Mouse (Mus musculus): ENCODE measurements around the gene Card10. TPM values are rescaled to one million over a fixed set of nuclear protein-coding genes. Genes with fewer than 3 reads are reported as not detected.

Gene Card10
- polyA plus RNA-seq, 1 experiment = 8.2 TPM

DNA sequence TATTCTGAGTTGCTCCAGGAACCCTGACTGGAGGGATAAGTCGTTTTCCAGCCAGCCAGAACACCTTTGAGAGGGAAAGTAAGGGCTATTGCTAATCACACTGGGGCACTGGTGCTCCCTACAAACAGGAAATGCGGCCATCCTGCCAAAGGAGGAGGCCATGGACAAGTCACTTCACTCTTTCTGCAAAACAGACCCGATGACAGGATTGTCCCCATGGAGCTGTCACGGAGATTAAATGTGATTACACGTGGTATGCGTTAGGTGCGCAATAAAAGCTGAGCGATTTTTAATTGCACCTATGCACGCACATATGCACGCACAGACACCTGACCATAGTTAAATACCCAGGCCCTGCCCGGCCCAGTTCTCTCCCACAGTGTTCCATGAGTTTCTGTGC lies 37.9 kb upstream of the Card10 start:
- Histone ChIP-seq H3K4me1 (ENCODE audit: control insufficient read depth, insufficient read depth, low read length) (no peaks in the 10 kb centered on the region), H3K4me3 (replicated peaks; ENCODE audit: insufficient read depth, low read depth, low read length) (no peak overlapping the region), H3K27me3 (ENCODE audit: control insufficient read depth, insufficient read depth, low read length) (no peaks in the 10 kb centered on the region; the same call in 1 of the 2 replicates), H3K27ac (ENCODE audit: insufficient read depth, low read length) (no peak overlapping the region)
- no peak for TF ChIP-seq CTCF (IDR thresholded peaks at IDR 0.05; ENCODE audit: borderline replicate concordance, insufficient read depth, low read depth, low read length)
- no peak for TF ChIP-seq POLR2A (IDR thresholded peaks at IDR 0.05; ENCODE audit: borderline replicate concordance, insufficient read depth, low read length)
- no peak for DNase-seq
- 78% methylated on average over 11 of the region's 11 CpGs for WGBS

DNA sequence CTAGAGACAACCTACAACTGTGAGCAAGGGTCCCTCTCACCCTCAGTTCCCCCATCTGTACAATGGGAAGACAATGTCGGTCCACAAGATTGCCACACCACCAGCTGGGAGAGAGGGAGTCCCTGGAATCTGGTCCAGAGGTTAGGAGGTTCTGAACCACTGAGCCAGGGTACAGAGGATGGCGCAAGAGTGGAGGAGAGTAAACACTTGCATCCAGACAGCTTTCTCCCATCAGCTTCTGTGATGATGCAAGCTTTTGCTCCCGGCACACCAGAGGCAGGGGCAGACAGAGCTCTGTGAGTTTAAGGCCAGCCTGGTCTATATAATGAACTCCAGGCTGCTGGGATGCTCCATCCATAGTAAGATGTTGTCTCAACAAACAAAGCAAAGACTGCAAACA lies 37.4 kb upstream of the Card10 start:
- no peak for TF ChIP-seq CTCF (IDR thresholded peaks at IDR 0.05; ENCODE audit: borderline replicate concordance, insufficient read depth, low read depth, low read length)
- TF ChIP-seq POLR2A (IDR thresholded peaks at IDR 0.05; ENCODE audit: borderline replicate concordance, insufficient read depth, low read length) = no peak
- Histone ChIP-seq H3K27ac (ENCODE audit: insufficient read depth, low read length) (no peak overlapping the region), H3K27me3 (ENCODE audit: control insufficient read depth, insufficient read depth, low read length) (no peaks in the 10 kb centered on the region; the same call in 1 of the 2 replicates), H3K4me1 (ENCODE audit: control insufficient read depth, insufficient read depth, low read length) (peaks cover 4% of the 10 kb centered on the region), H3K4me3 (replicated peaks; ENCODE audit: insufficient read depth, low read depth, low read length) (no peak overlapping the region)
- WGBS = 72% methylated on average over 3 of the region's 3 CpGs
- DNase-seq = no peak

DNA sequence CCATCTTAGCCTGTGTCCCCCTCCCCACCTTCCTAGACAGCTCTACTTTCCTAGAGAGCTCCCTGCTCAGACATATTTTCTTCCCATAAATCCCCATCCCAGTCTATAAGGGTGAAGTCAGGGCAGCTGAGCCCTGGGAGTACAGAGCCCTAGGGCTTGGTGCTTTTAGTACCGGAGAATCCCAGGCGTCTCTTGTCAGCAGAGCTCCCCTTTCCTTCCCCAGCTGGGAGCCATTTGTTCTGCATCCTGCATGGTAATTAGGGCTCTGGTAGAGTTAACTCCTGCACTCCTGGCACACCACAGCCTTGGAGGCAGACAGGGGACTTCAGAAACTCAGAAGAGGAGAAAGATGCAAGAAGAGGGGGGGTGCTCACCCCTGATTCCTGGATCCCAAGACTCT lies 36.9 kb upstream of the Card10 start:
- Histone ChIP-seq H3K27me3 (ENCODE audit: control insufficient read depth, insufficient read depth, low read length) (no peaks in the 10 kb centered on the region; the same call in 1 of the 2 replicates), H3K4me1 (ENCODE audit: control insufficient read depth, insufficient read depth, low read length) (peaks cover 8% of the 10 kb centered on the region), H3K4me3 (replicated peaks; ENCODE audit: insufficient read depth, low read depth, low read length) (no peak overlapping the region), H3K27ac (ENCODE audit: insufficient read depth, low read length) (no peak overlapping the region)
- DNase-seq = no peak
- no peak for TF ChIP-seq POLR2A (IDR thresholded peaks at IDR 0.05; ENCODE audit: borderline replicate concordance, insufficient read depth, low read length)
- TF ChIP-seq CTCF (IDR thresholded peaks at IDR 0.05; ENCODE audit: borderline replicate concordance, insufficient read depth, low read depth, low read length) = no peak
- WGBS = 38% methylated on average over 2 of the region's 2 CpGs

DNA sequence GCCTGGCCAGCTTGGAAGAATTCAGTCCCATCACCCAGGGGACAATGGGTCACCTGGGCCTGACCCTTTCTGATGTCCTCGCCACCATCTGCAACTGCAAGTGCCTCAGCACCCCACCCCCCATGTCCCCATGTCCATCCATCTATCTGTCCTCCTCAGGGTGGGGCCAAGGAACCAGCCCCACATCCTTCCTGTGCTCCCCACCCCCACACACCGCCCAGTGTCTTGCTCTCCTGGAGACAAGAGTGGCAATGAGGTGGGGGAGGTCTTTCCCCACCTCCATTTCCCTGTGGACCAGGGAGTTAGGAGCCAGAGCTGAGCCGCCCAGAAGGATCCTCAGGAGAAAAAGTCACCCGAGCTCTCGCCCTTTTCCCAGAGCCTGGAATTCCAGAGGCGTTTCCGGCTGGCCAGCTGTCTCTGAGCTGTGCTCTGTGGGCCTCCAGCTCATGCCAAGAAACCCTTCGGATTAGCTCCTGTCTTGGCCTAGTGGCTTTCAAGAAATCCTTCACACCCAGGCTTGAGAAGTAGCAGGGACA lies 33.3 kb upstream of the Card10 start:
- DNase-seq = no peak
- TF ChIP-seq POLR2A (IDR thresholded peaks at IDR 0.05; ENCODE audit: borderline replicate concordance, insufficient read depth, low read length) (no peak), CTCF (IDR thresholded peaks at IDR 0.05; ENCODE audit: borderline replicate concordance, insufficient read depth, low read depth, low read length) (no peak)
- Histone ChIP-seq H3K4me1 (ENCODE audit: control insufficient read depth, insufficient read depth, low read length) (peaks cover 14% of the 10 kb centered on the region), H3K27ac (ENCODE audit: insufficient read depth, low read length) (no peak overlapping the region), H3K27me3 (ENCODE audit: control insufficient read depth, insufficient read depth, low read length) (no peaks in the 10 kb centered on the region), H3K4me3 (replicated peaks; ENCODE audit: insufficient read depth, low read depth, low read length) (no peak overlapping the region)
- 64% methylated on average over 8 of the region's 8 CpGs for WGBS

DNA sequence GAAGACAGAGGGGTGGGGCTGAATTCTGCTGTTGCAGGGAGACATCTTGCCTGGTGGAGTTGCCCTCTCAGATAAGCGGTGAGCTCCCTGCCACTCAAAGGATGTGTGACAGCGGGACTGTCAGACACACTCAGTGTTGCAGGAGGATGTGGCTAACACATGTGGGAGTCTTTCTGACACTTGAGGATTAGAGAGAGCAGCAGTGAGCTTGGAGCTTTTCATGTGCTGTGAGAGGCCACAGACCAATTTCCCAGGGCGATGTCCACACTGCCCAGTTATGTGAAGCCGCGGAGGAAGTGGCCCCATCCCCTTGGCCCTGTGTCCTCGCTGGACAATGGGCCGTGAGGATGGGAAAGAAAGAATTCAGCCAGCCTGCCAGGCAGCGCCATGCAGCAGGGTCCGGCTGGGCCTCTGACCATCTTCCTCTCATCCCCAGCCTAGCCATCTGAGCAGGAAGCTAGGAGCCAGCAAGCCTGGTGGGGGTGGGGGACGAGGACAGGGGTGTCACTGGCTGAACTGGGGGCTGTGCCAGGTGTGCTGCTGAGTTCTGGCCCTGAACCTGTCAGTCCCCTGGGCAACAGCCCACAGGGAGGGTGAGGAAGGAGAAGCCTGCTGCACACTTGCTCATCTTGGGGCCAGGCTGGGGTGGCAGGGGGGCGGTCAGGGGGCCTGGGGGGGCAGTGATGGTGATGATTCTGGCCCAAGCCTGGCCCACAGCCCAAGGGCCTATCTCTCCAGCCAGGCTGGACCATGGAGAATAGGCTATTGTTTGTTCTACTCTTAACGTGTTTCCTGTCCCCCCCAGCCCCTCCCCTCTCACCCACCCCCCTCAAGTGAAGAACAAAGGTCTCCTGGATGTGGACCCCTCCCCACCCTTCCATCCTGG lies 32.6 kb upstream of the Card10 start:
- TF ChIP-seq POLR2A (IDR thresholded peaks at IDR 0.05; ENCODE audit: borderline replicate concordance, insufficient read depth, low read length) (no peak), CTCF (IDR thresholded peaks at IDR 0.05; ENCODE audit: borderline replicate concordance, insufficient read depth, low read depth, low read length) (no peak)
- Histone ChIP-seq H3K27ac (ENCODE audit: insufficient read depth, low read length) (no peak overlapping the region), H3K4me3 (replicated peaks; ENCODE audit: insufficient read depth, low read depth, low read length) (no peak overlapping the region), H3K27me3 (ENCODE audit: control insufficient read depth, insufficient read depth, low read length) (no peaks in the 10 kb centered on the region), H3K4me1 (ENCODE audit: control insufficient read depth, insufficient read depth, low read length) (peaks cover 14% of the 10 kb centered on the region)
- 25% methylated on average over 12 of the region's 12 CpGs for WGBS
- peak; percentile 56 to 71 for DNase-seq

DNA sequence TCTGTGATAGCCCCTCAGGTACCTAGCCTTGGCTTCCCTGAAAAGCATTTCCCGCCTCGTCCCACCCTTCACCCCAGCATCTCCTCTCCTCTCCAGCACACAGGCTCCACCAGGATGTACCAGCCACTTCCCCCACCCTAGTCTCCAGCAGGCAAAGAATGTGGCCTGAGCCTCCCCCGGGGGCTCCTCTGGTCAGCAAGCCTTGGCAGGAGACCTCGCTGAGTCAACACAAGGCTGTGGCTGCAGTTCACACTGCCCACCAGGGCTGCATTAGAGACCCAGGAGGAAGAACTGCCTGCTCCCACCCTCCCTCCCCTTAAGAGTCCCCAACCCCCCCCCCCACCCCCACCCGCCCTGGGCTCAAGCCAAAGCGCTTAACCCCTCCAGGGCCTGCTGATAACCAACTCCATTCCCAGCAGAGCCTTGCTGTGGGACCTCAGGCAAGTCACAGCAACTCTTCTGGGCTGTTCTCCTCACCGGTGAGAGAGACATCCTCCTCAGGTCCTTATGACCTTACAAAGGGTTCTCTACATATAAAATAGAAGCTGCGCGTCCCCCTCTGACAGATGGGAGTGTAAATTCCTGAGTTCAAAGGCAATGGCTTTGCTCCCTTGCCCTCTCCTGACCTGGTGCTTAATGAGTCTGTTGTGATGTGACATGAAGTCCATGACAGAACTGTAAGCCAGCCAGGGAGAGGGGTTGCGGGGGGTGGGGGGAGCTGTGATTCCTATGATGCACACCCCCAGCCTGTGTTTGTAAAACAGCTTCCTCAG lies 31.6 kb upstream of the Card10 start:
- H3K4me1 ChIP-seq (ENCODE audit: control insufficient read depth, insufficient read depth, low read length) = peaks cover 14% of the 10 kb centered on the region
- no peaks in the 10 kb centered on the region for H3K27me3 ChIP-seq (ENCODE audit: control insufficient read depth, insufficient read depth, low read length)
- no peak overlapping the region for H3K27ac ChIP-seq (ENCODE audit: insufficient read depth, low read length)
- no peak for TF ChIP-seq CTCF (IDR thresholded peaks at IDR 0.05; ENCODE audit: borderline replicate concordance, insufficient read depth, low read depth, low read length)
- no peak for TF ChIP-seq POLR2A (IDR thresholded peaks at IDR 0.05; ENCODE audit: borderline replicate concordance, insufficient read depth, low read length)
- DNase-seq = no peak
- no peak overlapping the region for H3K4me3 ChIP-seq (replicated peaks; ENCODE audit: insufficient read depth, low read depth, low read length)
- WGBS = 47% methylated on average over 10 of the region's 10 CpGs

DNA sequence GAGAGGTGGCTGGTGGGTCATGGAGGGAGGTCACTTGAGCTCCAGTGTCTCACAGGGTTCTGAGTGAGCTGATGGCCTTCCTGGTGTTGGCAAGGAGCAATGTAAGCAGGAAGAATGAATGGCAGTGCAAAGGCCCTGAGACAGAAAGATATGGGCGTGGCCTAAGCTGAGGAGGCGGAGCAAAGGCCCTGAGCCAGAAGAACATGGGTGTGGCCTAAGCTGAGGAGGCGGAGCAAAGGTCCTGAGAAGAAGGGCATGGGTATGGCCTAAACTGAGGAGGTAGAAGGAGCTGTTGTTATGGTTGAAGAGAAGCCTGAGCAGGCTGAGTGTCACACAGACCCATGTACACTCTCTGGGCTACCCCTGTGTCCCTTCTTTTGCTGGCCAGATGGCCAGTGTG lies 30.7 kb upstream of the Card10 start:
- peaks cover 14% of the 10 kb centered on the region for H3K4me1 ChIP-seq (ENCODE audit: control insufficient read depth, insufficient read depth, low read length)
- no peak for DNase-seq
- WGBS = 85% methylated on average over 3 of the region's 3 CpGs
- H3K4me3 ChIP-seq (replicated peaks; ENCODE audit: insufficient read depth, low read depth, low read length) = no peak overlapping the region
- H3K27ac ChIP-seq (ENCODE audit: insufficient read depth, low read length) = no peak overlapping the region
- H3K27me3 ChIP-seq (ENCODE audit: control insufficient read depth, insufficient read depth, low read length) = no peaks in the 10 kb centered on the region
- TF ChIP-seq POLR2A (IDR thresholded peaks at IDR 0.05; ENCODE audit: borderline replicate concordance, insufficient read depth, low read length) = no peak
- TF ChIP-seq CTCF (IDR thresholded peaks at IDR 0.05; ENCODE audit: borderline replicate concordance, insufficient read depth, low read depth, low read length) = no peak

Data from cerebellum, adult 2 months (tissue).